Mouse (Mus musculus): ENCODE data around the gene Gss.
"Not testable (repeated sequence)": the region's sequence is repeated elsewhere in the genome, so short reads cannot be mapped to it uniquely, and the experiment has no call there.

Gene Gss

GRCm38 (mm10) chr2:155576656-155577055 lies 16.0 kb downstream of the Gss start:
- no peak for DNase-seq (ENCODE audit: extremely low spot score, low spot score)

DNA sequence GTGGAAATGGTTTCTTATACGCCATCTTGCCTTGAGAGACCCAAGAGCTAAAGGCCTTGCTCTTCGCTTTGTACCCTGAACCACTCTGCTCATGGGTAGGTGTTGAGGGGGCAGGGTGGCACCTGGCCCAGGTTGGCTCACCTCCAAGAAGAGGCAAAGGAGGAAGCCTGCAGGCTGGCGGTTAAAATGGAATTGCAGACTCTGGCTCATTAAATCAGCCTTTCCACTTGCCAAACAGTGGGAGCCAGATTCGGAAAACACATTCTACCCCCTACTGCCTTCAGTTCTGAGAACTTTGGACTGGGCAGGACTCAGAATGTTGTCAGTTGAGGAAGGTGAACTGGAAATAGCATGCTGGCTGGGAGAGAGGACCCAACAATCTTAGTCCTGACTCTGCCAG lies 17.9 kb downstream of the Gss start:
- DNase-seq (ENCODE audit: extremely low spot score, low spot score) = no peak

GRCm38 (mm10) chr2:155573996-155574395 lies 18.6 kb downstream of the Gss start:
- DNase-seq (ENCODE audit: extremely low spot score, low spot score) = no peak

DNA sequence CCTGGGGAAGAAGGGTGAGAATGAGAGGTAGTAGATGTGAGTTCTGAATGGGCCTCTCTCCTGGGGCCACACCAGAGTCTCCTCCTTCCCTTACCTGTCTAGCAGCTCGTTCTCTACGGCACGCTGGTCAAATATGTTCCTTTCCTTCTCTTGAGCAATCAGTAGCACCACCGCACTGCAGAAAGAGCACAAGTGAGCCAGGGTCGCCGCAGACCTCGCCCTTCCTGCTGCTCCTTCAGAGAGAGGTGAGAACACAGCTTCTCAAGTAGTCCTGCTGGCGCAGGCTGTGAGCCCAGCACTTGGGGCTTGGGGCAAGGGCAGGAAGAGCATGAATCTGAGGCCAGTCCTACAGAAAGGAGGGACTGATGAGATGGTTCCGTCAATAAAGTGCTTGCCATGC lies 19.6 kb downstream of the Gss start:
- DNase-seq (ENCODE audit: extremely low spot score, low spot score) = no peak

GRCm38 (mm10) chr2:155569223-155569807 lies 23.3 kb downstream of the Gss start:
- DNase-seq (ENCODE audit: extremely low spot score, low spot score) = no peak

GRCm38 (mm10) chr2:155567751-155568150 lies 24.9 kb downstream of the Gss start:
- DNase-seq (ENCODE audit: extremely low spot score, low spot score) = no peak

GRCm38 (mm10) chr2:155562934-155563333 lies 29.7 kb downstream of the Gss start:
- no peak for DNase-seq (ENCODE audit: extremely low spot score, low spot score)

DNA sequence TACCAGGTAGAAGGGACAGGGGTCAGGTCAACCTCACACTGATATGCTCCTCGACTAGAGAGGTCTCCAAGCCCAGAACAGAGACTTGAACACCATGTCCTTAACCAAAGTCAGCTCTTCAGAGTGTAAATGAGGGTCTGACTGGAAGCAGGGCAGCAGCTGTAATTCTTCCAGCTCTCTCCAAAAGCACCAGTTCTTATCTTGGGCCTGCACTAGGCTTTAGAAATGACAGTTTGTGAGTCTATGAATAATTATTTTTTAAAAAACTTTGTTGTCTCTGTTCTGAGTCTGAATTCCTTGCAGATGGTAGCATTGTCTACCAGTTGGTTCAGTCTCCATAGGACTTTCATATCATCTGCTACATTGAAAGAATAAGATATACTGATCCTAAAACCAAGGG lies 30.4 kb downstream of the Gss start:
- DNase-seq (ENCODE audit: extremely low spot score, low spot score) = no peak

- DNase-seq (ENCODE audit: extremely low spot score, low spot score) = no peak
Measured at GRCm38 (mm10) chr2:155554426-155554985, 38.1 kb downstream of the Gss start.

- no peak for DNase-seq (ENCODE audit: extremely low spot score, low spot score)
Measured at GRCm38 (mm10) chr2:155552949-155553354, 39.7 kb downstream of the Gss start.

GRCm38 (mm10) chr2:155552336-155552735 lies 40.3 kb downstream of the Gss start:
- no peak for DNase-seq (ENCODE audit: extremely low spot score, low spot score)

GRCm38 (mm10) chr2:155546955-155547354 lies 45.7 kb downstream of the Gss start:
- no peak for DNase-seq (ENCODE audit: extremely low spot score, low spot score)

- no peak for DNase-seq (ENCODE audit: extremely low spot score, low spot score)
Measured at GRCm38 (mm10) chr2:155540822-155541458, 51.7 kb downstream of the Gss start.

DNA sequence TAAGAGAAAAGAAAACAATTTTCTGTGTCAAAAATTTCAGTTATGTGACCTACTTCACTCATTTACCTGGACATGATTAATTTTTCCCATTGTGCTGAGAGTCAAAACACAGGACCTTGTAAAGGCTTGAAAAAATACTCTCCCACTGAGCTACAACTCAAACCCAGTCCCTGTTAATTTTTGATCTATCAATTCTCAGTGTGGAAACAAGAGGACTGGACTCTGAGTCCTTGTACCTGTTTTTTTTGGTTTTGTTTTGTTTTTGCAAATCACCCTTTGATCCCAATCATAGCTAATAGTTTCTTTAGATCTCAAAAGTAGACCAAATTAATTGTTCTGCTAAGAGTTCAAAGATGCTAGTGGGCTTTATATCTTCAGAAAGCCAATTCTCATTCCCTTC lies 52.9 kb downstream of the Gss start:
- DNase-seq (ENCODE audit: extremely low spot score, low spot score) = no peak

DNA sequence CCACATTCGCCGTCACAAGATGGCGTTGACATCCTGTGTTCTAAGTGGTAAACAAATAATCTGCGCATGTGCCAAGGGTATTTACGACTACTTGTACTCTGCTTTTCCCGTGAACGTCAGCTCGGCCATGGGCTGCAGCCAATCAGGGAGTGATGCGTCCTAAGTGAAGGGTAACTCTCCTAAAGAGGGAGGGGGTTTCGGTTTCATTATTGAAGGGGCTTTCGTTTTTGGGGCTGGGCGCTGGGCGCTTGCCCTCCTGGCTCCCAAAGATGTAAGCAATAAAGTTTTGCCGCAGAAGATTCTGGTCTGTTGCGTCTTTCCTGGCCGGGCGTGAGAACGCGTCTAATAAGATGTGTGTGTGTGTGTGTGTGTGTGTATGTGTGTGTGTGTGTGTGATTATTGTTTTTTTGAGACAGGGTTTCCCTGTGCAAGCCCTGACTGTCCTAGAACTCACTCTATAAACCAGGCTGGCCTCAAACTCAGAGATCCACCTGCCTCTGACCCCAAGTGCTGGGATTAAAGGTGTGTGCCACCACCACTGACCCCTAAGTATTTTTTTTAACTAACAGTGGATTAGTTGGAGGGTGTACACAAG lies 54.0 kb downstream of the Gss start:
- not testable (repeated sequence) for DNase-seq (ENCODE audit: extremely low spot score, low spot score)

DNA sequence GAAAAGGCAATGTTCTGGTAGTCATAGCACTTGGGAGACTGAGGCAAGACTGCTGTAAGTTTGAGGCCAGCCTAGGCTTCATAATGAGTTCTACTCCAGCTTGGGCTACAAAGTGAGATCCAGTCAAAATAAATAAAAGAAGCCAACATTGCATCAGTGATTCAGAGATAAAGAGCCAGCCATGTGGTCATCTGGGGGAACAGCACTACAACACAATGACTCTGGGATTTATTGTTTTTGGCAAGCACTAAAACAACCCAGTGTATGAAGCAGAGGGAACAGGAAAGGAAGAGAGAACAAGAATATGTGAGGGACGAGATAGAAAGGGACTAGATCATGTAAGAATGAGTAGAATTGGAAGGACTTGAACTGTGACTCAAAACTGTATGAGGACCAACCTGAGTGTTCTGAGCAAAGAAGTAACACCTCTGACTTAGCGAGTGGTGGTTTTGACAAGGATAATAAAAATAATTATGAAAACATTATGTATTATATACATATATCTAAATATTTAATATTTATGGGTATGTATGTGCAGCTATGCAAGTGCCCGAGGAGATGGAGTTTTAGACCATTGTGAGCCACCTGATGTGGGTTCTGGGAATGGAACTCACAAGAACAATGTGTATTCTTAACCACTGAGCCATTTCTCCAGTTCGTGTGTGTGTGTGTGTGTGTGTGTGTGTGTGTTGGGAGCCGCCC lies 54.7 kb downstream of the Gss start:
- no peak for DNase-seq (ENCODE audit: extremely low spot score, low spot score)

DNA sequence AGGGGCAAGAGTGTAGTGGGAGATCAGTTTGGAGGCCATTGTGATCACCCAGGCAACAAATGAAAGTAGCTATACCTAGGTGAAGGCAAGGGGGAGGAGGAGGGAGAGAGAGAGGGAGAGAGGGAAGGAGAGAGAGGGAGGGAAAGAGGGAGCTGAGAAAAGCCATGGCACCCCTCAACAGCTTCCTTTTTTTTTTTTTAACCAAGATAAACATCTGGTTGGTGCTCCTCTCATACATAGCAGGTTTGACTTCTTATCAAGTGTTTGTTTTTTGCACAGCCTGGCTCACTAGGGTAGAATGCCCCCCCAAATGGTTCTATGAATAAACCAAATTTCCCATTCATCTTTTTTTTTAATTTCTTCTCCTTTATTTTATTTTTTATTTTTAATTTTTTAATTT lies 56.3 kb downstream of the Gss start:
- DNase-seq (ENCODE audit: extremely low spot score, low spot score) = no peak

GRCm38 (mm10) chr2:155527367-155527766 lies 65.2 kb downstream of the Gss start:
- DNase-seq (ENCODE audit: extremely low spot score, low spot score) = no peak

DNA sequence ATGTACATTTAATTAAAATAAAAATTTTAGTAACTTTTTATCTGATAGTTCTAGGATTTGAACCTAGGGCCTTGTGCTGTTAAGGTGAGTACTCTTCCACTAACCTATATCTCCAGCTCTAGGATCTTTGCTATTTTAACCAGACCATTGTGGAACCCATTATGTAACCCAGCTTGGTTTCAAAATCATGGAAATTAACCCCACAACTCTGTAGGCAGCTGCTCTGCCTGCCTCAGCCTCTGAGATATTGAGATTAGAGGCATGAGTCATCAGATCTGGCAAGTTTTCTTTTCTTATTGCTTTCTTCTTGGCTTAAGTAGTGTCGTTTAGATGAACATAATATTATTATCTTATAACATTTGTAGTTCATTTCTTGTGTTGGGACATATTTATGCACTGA lies 68.2 kb downstream of the Gss start:
- DNase-seq (ENCODE audit: extremely low spot score, low spot score) = no peak

DNA sequence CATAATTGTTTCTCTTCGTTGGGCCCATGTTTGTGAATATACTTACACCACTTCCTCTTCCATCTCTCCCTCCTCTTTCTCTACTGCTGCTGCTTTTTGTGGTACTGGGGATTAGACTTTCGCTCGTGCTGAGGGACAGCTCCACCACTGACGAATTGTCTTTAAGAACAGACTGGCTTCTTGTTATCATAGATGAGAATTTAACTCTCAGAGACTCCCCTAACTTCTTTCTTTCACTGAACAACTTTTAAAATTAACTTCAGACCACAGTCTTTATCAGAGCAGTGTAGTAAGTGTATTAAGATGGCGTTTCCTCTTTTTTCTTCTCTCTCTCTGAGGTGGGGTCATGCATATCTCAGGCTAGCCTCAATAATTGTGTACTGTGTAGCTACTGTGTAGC lies 68.9 kb downstream of the Gss start:
- no peak for DNase-seq (ENCODE audit: extremely low spot score, low spot score)

DNA sequence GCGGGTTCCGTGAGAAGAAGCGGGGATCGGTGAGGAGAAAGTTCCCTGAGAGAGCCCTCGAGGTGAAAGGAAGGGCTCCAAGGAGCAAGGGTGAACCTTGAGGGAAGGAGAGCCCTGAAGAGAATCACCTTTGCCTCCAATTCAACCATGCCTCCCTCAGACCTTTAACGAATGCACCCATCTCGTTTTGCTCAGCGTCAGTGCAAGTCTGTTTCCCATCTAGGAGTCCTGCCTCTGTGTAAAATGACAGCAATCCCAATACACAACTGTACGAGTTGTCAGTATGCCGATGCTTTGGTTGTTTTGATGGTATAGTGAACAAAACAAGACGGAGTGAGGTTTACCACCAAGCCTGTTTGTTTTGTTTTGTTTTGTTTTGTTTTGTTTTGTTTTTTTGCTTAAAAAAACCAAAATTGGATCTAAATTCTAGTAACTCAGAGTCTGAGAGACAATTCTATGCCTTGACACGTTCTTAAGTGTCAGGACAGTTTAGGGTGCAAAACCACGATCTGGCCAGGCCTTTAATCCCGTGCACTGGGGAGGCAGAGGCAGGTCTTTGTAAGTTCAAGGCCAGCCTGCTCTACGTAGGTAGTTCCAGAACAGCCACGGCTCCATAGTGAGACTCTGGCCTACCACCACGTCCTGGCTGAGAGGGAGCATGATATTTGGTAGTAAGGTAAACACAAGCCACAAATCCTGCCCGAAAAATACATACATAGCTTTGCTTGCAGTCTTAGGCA lies 73.9 kb downstream of the Gss start:
- DNase-seq (ENCODE audit: extremely low spot score, low spot score) = no peak
